Mouse (Mus musculus) skeletal muscle tissue, adult 2 months (tissue): Measurements from ENCODE around the gene 6030468B19Rik.
A peak's percentile ranks its signal among the peaks of the same experiment; 100 is the strongest.
"Not testable (repeated sequence)": the region's sequence is repeated elsewhere in the genome, so short reads cannot be mapped to it uniquely, and the experiment has no call there.

ENCODE experiments used
- DNase-seq: peaks from one replicate; pipeline ENCODE4 v3.0.0-alpha.2; 2012; ENCODE audit warnings: low read depth, low spot score

6030468B19Rik gene

GRCm38 (mm10) chr11:117778851-117779433 lies 18.5 kb upstream of the 6030468B19Rik start:
- DNase-seq, result no peak

- no peak for DNase-seq
Observed at GRCm38 (mm10) chr11:117779434-117780198, 17.8 kb upstream of the 6030468B19Rik start.

GRCm38 (mm10) chr11:117780199-117780515 lies 17.3 kb upstream of the 6030468B19Rik start:
- DNase-seq, result no peak

- DNase-seq, result peak; percentile 80
Observed at GRCm38 (mm10) chr11:117780582-117781111, 16.8 kb upstream of the 6030468B19Rik start.

- DNase-seq, result peak; percentile 88
Observed at GRCm38 (mm10) chr11:117781199-117781821, 16.1 kb upstream of the 6030468B19Rik start.

GRCm38 (mm10) chr11:117781993-117782704 lies 15.3 kb upstream of the 6030468B19Rik start, which contains the start of the genes Tmc8 and Tmc6:
Tmc8 (plus strand) TSS chr11:117782076.
Tmc6 (minus strand) TSS chr11:117782198.
- DNase-seq, result no peak

GRCm38 (mm10) chr11:117782705-117783034 lies 14.8 kb upstream of the 6030468B19Rik start:
- no peak for DNase-seq

- DNase-seq, result no peak
Observed at GRCm38 (mm10) chr11:117783089-117783488, 14.4 kb upstream of the 6030468B19Rik start.

GRCm38 (mm10) chr11:117783683-117784309 lies 13.7 kb upstream of the 6030468B19Rik start:
- no peak for DNase-seq

GRCm38 (mm10) chr11:117786294-117786693 lies 11.2 kb upstream of the 6030468B19Rik start:
- no peak for DNase-seq

- not testable (repeated sequence) for DNase-seq
Observed at GRCm38 (mm10) chr11:117788481-117788880, 9.0 kb upstream of the 6030468B19Rik start.

GRCm38 (mm10) chr11:117790286-117790685 lies 7.2 kb upstream of the 6030468B19Rik start:
- no peak for DNase-seq

GRCm38 (mm10) chr11:117790703-117791440 lies 6.6 kb upstream of the 6030468B19Rik start:
- DNase-seq, result no peak

GRCm38 (mm10) chr11:117791441-117791761 lies 6.1 kb upstream of the 6030468B19Rik start:
- no peak for DNase-seq

- DNase-seq, result no peak
Observed at GRCm38 (mm10) chr11:117792281-117792888, 5.1 kb upstream of the 6030468B19Rik start.

GRCm38 (mm10) chr11:117794035-117794551 lies 3.4 kb upstream of the 6030468B19Rik start:
- DNase-seq, result no peak

GRCm38 (mm10) chr11:117796954-117797353 lies 506 bp upstream of the 6030468B19Rik start:
- DNase-seq, result no peak

- no peak for DNase-seq
Observed at GRCm38 (mm10) chr11:117798160-117798541, 691 bp downstream of the 6030468B19Rik start.

- DNase-seq, result no peak
Observed at GRCm38 (mm10) chr11:117799174-117799573, 1.7 kb downstream of the 6030468B19Rik start.

- no peak for DNase-seq
Observed at GRCm38 (mm10) chr11:117800038-117800437, 2.6 kb downstream of the 6030468B19Rik start.
